In the genomic region with DNA sequence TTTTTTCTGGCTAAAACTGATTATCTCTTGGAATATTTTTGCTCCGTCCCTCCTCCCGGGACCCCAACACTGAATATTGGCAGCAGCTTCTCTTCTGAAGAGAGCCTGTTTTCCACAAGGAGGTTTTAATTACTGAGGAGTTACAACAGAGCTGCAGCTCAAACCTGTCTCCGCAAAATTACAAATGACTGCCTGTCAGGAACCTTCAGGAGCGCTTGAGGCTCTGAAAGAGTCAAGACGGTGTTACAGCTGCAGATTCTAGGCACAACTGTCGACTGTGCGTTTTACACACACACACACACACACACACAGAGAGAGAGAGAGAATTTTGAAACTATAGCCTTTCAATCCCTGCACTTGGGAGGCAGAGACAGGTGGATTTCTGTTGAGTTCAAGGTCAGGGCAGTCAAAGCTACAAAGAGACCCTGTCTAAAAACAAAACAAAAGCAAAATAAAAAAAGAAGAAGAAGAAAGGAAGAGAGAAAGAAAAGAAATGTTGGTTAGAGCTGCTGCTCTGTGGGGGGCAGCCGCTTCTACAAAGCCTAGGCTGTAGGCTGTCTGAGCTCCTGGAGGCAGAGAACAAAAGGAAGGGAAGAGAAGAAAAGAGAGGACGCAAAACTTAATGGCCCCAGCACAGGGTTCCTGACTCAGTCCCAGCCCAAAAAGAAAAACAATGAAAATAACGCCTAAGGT, we compare ENCODE assay signal across 11 mouse cellular contexts. TPM values are rescaled to one million over a fixed set of nuclear protein-coding genes. Genes with fewer than 3 reads are reported as not detected.
DNase-seq lines count a peak whose midpoint lies in the region; ATAC-seq and TF ChIP-seq lines count a peak whose summit lies in the region.
"Had no signal": no experiment of that assay in that cellular context is flagged by ENCODE, and none has a peak within 500 bp of the region (broad histone marks: within the 10 kb centered on the region; RNA-seq: fewer than 3 reads in every experiment).

No protein-coding gene starts in this region.

- H3K27ac ChIP-seq in heart, embryonic 10.5 days = peak overlapping the region; percentile 38; the same call in 1 of the 2 replicates
- no peak overlapping the region for H3K27ac ChIP-seq in heart, adult 2 months
- H3K27ac ChIP-seq in embryonic facial prominence, embryonic 12.5 days = peak overlapping the region; percentile 58
- H3K27ac ChIP-seq in hindbrain, embryonic 13.5 days = peak overlapping the region; percentile 73
- peak overlapping the region; percentile 15 for H3K27ac ChIP-seq in neural tube, embryonic 12.5 days

- H3K4me1 ChIP-seq in heart, embryonic 10.5 days = peaks cover 54% of the 10 kb centered on the region
- H3K4me1 ChIP-seq in heart, adult 2 months (ENCODE audit: control insufficient read depth, insufficient read depth, low read length) = peaks cover 3% of the 10 kb centered on the region; the same call in 1 of the 2 replicates
- peaks cover 66% of the 10 kb centered on the region for H3K4me1 ChIP-seq in embryonic facial prominence, embryonic 12.5 days
- peaks cover 71% of the 10 kb centered on the region for H3K4me1 ChIP-seq in hindbrain, embryonic 13.5 days (replicated peaks)
- peaks cover 62% of the 10 kb centered on the region for H3K4me1 ChIP-seq in neural tube, embryonic 12.5 days

- H3K9me3 ChIP-seq in heart, embryonic 10.5 days = no peaks in the 10 kb centered on the region
- H3K9me3 ChIP-seq in embryonic facial prominence, embryonic 12.5 days = no peaks in the 10 kb centered on the region
- no peaks in the 10 kb centered on the region for H3K9me3 ChIP-seq in hindbrain, embryonic 13.5 days
- no peaks in the 10 kb centered on the region for H3K9me3 ChIP-seq in neural tube, embryonic 12.5 days

- H3K27me3 ChIP-seq in heart, embryonic 10.5 days (ENCODE audit: insufficient read depth, poor library complexity, severe bottlenecking) = no peaks in the 10 kb centered on the region
- H3K27me3 ChIP-seq in heart, adult 2 months (ENCODE audit: control insufficient read depth, insufficient read depth, low read length) = no peaks in the 10 kb centered on the region
- H3K27me3 ChIP-seq in embryonic facial prominence, embryonic 12.5 days = no peaks in the 10 kb centered on the region
- no peaks in the 10 kb centered on the region for H3K27me3 ChIP-seq in hindbrain, embryonic 13.5 days
- no peaks in the 10 kb centered on the region for H3K27me3 ChIP-seq in neural tube, embryonic 12.5 days (replicated peaks)

- no peak for ATAC-seq in embryonic facial prominence, embryonic 12.5 days (ENCODE audit: insufficient number of reproducible peaks, insufficient read depth, low FRiP score, low TSS enrichment)
- ATAC-seq in hindbrain, embryonic 13.5 days (ENCODE audit: low FRiP score) = no peak
- ATAC-seq in neural tube, embryonic 12.5 days (ENCODE audit: low FRiP score, low read depth) = 0 out of 2 replicates have a peak, but pooled peaks have one; percentile 33

- TF ChIP-seq POLR2A in heart, adult 2 months (IDR thresholded peaks at IDR 0.05; ENCODE audit: insufficient read depth, low read depth, low read length) = no peak

- intact Hi-C loops in heart, adult 2 months (cut with DNase I) = no loop called here

- no peak for TF ChIP-seq CTCF in heart, adult 2 months (IDR thresholded peaks at IDR 0.05)

- 43% methylated on average over 10 of the region's 10 CpGs for WGBS in heart, embryonic 10.5 days
- WGBS in heart, adult 2 months = 77% methylated on average over 10 of the region's 10 CpGs
- WGBS in embryonic facial prominence, embryonic 12.5 days = 8% methylated on average over 10 of the region's 10 CpGs
- 12% methylated on average over 10 of the region's 10 CpGs for WGBS in hindbrain, embryonic 13.5 days
- WGBS in neural tube, embryonic 12.5 days = 13% methylated on average over 10 of the region's 10 CpGs

- no peak overlapping the region for H3K4me2 ChIP-seq in embryonic facial prominence, embryonic 12.5 days (replicated peaks)
- H3K4me2 ChIP-seq in hindbrain, embryonic 13.5 days = no peak overlapping the region
- H3K4me2 ChIP-seq in neural tube, embryonic 12.5 days (replicated peaks) = peak overlapping the region; percentile 27; the same call in 1 of the 2 replicates

- no peak for TF ChIP-seq EP300 in heart, adult 2 months (IDR thresholded peaks at IDR 0.05; ENCODE audit: insufficient read depth, low read depth, low read length)

- H3K79me2 ChIP-seq in heart, adult 2 months (replicated peaks; ENCODE audit: control insufficient read depth, insufficient read depth, low read length) = no peaks in the 10 kb centered on the region

- peaks cover 5% of the 10 kb centered on the region; the same call in 1 of the 2 replicates for H3K36me3 ChIP-seq in heart, embryonic 10.5 days
- H3K36me3 ChIP-seq in heart, adult 2 months (ENCODE audit: control insufficient read depth, insufficient read depth, low read length) = no peaks in the 10 kb centered on the region
- no peaks in the 10 kb centered on the region for H3K36me3 ChIP-seq in embryonic facial prominence, embryonic 12.5 days
- no peaks in the 10 kb centered on the region for H3K36me3 ChIP-seq in hindbrain, embryonic 13.5 days
- H3K36me3 ChIP-seq in neural tube, embryonic 12.5 days = no peaks in the 10 kb centered on the region

- no peak overlapping the region for H3K4me3 ChIP-seq in heart, embryonic 10.5 days
- no peak overlapping the region for H3K4me3 ChIP-seq in heart, adult 2 months
- no peak overlapping the region for H3K4me3 ChIP-seq in embryonic facial prominence, embryonic 12.5 days
- H3K4me3 ChIP-seq in hindbrain, embryonic 13.5 days = no peak overlapping the region
- no peak overlapping the region for H3K4me3 ChIP-seq in neural tube, embryonic 12.5 days

- H3K9ac ChIP-seq in heart, adult 2 months (ENCODE audit: low read depth, low read length) = no peak overlapping the region
- no peak overlapping the region for H3K9ac ChIP-seq in embryonic facial prominence, embryonic 12.5 days
- H3K9ac ChIP-seq in hindbrain, embryonic 13.5 days = 0 out of 2 replicates have a peak overlapping the region, but pooled peaks have one; percentile 24
- no peak overlapping the region for H3K9ac ChIP-seq in neural tube, embryonic 12.5 days

- no peak for DNase-seq in heart, embryonic 10.5 days (ENCODE audit: low spot score)
- DNase-seq in heart, adult 2 months = no peak
- no peak for DNase-seq in adrenal gland, adult 2 months
- no peak for DNase-seq in gastrocnemius, postnatal 4 days (ENCODE audit: low spot score in 2 of 2)
- no peak for DNase-seq in layer of hippocampus, adult 9-10 months (ENCODE audit: low spot score)
- DNase-seq: kidney, adult 8-10 months; liver; lung, postnatal 4 days had no signal

RNA-seq across cellular contexts. Expression of a gene that starts 47.9 kb away (rescaled TPM):
- 27.9 and 34.5 TPM in 2 replicates for polyA plus RNA-seq in heart, embryonic 10.5 days (2016; fragmentation: Nextera tagmentation; extraction: Ambion mirVana)
- 10 to 100 TPM; 14.6 to 19.1 TPM for total RNA-seq in heart, adult 2 months (2021)
- polyA plus RNA-seq in heart, adult 2 months (2012; rRNA removed) = 10.0 and 14.0 TPM in 2 replicates
- polyA plus RNA-seq in embryonic facial prominence, embryonic 12.5 days (2016; fragmentation: Nextera tagmentation; extraction: Ambion mirVana) = 72.1 and 77.9 TPM in 2 replicates
- polyA plus RNA-seq in hindbrain, embryonic 13.5 days (2015; fragmentation: Nextera tagmentation; extraction: Ambion mirVana) = 30.4 and 35.6 TPM in 2 replicates
- polyA plus RNA-seq in neural tube, embryonic 12.5 days (2016; fragmentation: Nextera tagmentation; extraction: Ambion mirVana) = 64.1 and 64.4 TPM in 2 replicates
- total RNA-seq in adrenal gland, adult 2 months (2021) = 10 to 100 TPM; 28.9 to 31.6 TPM
- polyA plus RNA-seq in adrenal gland, adult 2 months (2012; rRNA removed) = 21.5 and 25.2 TPM in 2 replicates
- 10 to 100 TPM; 59.8 to 60.9 TPM for total RNA-seq in gastrocnemius, postnatal 4 days (2021)

RNA-seq across cellular contexts. Expression of a gene that starts 55.7 kb away (rescaled TPM):
- 120 and 129 TPM in 2 replicates for polyA plus RNA-seq in heart, embryonic 10.5 days (2016; fragmentation: Nextera tagmentation; extraction: Ambion mirVana)
- 10 to 100 TPM; 35.3 to 40.4 TPM for total RNA-seq in heart, adult 2 months (2021)
- polyA plus RNA-seq in heart, adult 2 months (2012; rRNA removed) = 10.4 and 21.0 TPM in 2 replicates
- polyA plus RNA-seq in embryonic facial prominence, embryonic 12.5 days (2016; fragmentation: Nextera tagmentation; extraction: Ambion mirVana) = 142 TPM in 2 replicates
- 116 and 119 TPM in 2 replicates for polyA plus RNA-seq in hindbrain, embryonic 13.5 days (2015; fragmentation: Nextera tagmentation; extraction: Ambion mirVana)
- polyA plus RNA-seq in neural tube, embryonic 12.5 days (2016; fragmentation: Nextera tagmentation; extraction: Ambion mirVana) = 120 and 132 TPM in 2 replicates
- total RNA-seq in adrenal gland, adult 2 months (2021) = 10 to 100 TPM; 37.9 to 53.7 TPM
- polyA plus RNA-seq in adrenal gland, adult 2 months (2012; rRNA removed) = 13.8 and 21.4 TPM in 2 replicates
- total RNA-seq in gastrocnemius, postnatal 4 days (2021) = 10 to 100 TPM; 48.7 TPM
